Mouse (Mus musculus): ENCODE measurements around the gene Tbck.
A peak's percentile ranks its signal among the peaks of the same experiment; 100 is the strongest.

Gene Tbck

GRCm38 (mm10) chr3:132835118-132835794 is 151.3 kb downstream of the Tbck start:
- DNase-seq (ENCODE audit: low read depth), result no peak

DNA sequence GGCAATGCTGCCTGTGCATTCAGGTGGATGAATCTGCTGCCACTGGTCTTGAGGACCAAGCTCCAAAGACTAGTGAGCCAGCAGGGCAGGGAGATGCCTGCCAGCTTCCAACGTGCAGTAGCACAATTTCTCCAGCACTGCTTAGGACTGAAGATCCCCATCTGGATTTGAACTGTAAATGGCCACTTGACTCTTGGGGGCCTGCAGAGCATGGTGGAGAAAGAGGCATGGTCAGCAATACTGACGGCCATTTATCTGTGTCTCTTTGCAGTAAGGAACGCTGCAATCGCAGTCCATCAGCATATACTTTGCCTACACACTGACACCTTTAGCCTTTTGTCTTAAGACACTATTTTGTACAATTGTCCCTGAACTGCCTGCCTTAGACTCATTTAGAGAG is 153.2 kb downstream of the Tbck start:
- no peak for DNase-seq (ENCODE audit: low read depth)

DNA sequence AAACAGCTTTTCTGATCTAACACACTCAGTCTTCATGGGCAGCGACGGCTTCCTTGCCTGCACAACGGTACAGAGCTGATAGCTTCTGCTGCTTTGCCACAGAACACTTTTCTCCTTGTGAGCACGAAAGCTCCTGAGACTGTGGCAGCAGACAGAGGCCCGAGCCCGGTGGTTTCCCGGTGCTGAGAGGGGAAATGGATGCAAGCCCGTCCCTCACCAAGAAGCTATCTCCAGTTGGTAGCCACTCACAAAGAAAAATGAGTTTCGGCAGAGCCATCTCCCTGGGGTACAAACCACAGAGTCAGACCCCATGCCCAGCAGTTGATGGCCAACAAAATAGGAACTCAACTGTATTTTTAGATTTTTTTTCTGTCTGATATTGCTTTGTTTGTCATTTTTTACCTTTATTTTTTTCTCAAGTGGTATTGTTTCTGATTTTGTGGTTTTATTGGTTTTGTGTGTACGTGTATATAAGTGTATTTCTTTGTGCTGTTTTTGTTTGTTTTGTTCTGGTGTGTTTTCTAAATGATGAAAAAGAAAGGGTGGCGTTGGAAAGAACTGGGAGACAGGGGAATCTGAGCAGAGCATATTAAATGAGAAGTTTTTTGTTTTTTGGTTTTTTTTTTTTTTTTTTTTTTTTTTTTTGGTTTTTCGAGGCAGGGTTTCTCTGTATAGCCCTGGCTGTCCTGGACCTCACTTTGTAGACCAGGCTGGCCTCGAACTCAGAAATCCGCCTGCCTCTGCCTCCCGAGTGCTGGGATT is 154.9 kb downstream of the Tbck start:
- no peak for DNase-seq (ENCODE audit: low read depth)

GRCm38 (mm10) chr3:132839516-132839915 is 155.6 kb downstream of the Tbck start:
- no peak for DNase-seq (ENCODE audit: low read depth)

DNA sequence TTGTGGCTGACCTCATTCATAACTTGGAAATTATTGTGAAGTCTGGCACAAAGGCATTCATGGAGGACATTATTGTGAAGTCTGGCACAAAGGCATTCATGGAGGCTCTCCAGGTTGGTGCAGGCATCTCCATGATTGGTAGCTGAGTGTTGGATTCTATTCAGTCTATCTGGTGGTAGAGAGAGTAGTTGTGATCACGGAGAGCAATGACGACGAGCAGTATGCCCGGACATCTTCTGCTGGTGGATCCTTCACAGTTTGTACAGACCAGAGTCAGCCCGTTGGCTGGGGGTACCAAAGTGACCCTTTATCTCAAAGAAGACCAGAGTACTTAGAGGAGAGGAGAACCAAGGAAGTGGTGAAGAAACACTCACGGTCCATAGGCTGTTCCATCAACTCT is 158.7 kb downstream of the Tbck start:
- DNase-seq (ENCODE audit: low read depth), result no peak

DNA sequence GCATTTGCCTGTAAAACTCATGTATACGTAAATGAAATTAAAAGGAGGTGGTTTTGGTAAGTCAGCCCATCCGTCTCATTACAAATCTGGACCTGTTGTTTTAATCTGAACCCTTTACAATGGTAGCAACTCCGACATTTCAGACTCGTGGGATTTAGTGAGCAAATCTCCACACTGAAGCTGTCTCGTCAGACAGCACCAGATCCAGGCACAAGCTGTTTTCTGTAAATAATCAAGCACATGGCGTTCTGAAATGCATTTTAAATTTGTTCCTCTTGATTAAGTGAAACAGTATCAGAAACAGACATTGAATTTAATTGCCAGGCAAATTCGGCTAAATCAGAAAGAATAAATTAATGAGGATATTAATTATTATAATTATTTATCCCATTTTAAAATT is 165.7 kb downstream of the Tbck start:
- no peak for DNase-seq (ENCODE audit: low read depth)

- DNase-seq (ENCODE audit: low read depth), result no peak
These were observed 166.5 kb downstream of the Tbck start for GRCm38 (mm10) chr3:132850431-132850830.

DNA sequence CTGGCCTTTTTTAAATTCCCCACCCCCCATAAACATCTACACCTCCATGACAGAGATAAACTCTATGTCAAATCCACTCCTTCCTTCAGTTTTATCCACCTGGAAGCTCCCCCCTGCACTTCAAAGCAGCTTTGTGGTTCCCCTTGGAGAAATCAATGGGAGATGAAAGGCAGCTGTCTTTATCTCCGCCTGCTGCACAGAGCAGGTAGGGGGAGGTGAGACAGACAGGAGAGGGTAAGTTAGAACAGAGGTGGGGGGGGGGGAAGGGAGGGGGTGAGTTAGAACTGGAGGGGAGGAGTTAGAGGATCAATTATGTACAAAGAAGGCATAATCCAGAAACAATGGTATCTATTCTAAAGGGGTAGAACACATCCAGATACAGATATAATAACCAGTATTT is 167.5 kb downstream of the Tbck start:
- no peak for DNase-seq (ENCODE audit: low read depth)

DNA sequence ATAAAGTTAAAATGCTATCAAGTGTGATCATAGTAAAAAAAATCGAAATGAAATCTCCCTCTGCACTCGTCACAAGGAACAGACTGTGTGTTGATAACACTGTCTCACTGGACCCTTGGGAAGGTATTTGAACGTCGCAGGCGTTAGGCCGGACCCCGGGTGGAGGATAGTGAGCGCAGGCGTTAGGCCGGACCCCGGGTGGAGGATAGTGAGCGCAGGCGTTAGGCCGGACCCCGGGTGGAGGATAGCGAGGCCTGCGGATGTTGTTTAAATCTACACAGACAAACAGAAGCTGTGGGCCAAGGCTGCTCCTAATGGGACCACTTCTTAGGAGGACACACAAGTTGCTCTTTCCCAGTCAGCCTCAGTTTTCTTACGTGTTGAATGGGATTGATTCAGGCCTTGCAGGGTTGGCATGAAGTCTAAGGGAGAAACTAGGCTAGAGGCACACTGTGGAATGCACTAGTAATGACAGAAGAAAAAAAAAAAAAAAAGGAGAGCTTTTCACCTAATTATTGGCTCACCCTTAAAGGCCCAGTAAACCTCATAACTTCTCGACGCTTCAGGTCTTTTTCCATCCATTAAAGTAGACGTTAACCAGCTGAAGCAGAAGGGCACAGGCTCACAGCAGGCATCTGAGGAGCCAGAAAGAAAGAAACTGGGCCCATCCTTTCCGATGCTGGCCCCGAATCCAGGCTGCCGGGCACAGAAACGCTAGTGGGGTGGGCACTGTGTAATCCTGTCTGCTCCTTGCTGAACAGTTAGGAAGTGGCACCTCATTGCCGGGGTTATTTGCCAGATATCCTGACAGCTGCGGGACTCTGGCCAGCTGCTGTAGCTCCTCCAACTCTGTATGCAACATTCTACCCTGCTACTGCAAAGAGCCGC is 168.1 kb downstream of the Tbck start:
- DNase-seq (ENCODE audit: low read depth), result no peak

GRCm38 (mm10) chr3:132854271-132854670 is 170.3 kb downstream of the Tbck start:
- no peak for DNase-seq (ENCODE audit: low read depth)

DNA sequence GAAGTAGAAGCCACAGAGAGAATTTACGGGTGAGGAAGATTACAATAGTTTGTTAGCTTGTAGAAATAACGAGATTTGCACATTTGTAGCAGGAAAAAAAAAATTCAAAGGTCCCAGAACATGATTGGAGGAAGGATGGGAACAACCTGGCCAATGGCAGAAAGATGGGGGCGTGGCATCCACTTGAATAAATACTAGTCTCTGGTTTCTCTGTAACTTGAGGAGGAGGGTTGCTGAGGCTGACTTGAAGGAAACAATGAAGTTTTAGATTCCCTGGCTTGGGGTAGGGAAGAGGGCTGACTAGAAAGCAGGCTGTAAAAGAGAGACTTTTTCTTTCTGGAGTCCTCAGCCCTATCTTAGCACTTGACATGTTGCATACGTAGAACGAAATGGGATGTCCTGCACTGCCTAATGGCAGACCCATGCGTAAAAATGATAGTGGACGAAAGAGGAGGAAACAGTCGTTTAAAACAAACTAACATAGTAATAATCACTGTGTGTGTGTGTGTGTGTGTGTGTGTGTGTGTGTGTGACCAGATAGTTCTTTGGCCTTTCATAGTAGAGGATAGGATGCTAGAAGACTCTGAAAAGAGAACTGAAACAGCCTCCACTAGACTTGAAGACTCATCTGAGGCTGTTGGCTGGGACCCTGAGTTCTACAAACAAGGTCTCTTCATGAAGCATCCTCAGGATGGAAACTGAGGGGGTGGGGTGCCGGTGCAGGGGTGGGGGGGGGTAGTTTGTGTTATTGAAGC is 171.7 kb downstream of the Tbck start:
- DNase-seq (ENCODE audit: low read depth), result peak; percentile 54

DNA sequence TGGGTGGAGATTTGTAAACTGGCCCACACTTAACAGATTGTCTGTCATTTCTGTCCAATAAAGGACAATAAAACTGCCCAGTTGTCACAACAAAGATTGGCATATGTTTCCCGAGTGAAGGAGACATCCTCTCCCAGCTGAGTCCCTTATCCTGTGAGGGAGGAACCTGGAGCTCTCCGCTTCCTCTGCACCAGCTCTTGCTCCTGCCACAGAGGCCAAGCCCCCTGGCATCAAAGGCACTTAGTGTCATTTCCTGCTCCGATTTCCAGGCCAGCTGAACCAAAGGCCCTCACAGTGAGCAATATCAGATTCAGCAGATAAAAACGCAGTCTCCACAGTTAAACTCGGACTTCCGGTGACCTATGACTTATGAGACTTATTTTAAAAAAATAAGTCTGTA is 172.7 kb downstream of the Tbck start:
- no peak for DNase-seq (ENCODE audit: low read depth)

- DNase-seq (ENCODE audit: low read depth), result peak; percentile 21
These were observed 174.9 kb downstream of the Tbck start for GRCm38 (mm10) chr3:132858849-132859248.

DNA sequence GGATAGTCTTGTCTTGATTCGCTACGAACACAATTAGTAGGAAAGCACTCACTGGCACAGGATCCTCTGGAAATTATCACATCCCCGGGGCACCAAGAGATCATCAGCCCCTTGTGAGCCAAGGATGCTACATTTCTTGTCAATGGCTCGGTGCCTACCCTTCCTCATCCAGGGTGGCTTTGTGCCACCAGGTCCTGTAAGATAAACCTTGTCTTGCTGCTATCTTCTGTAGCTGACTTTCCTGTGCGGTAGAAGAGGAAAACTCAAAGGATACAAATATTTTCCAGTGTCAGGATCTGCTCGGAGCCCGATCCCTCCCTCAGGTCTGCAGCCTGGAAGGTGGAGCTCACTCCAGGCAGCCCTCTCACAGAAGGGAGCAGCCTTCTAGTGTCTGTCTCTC is 175.6 kb downstream of the Tbck start:
- no peak for DNase-seq (ENCODE audit: low read depth)

GRCm38 (mm10) chr3:132860796-132861195 is 176.9 kb downstream of the Tbck start:
- peak; percentile 14 for DNase-seq (ENCODE audit: low read depth)

DNA sequence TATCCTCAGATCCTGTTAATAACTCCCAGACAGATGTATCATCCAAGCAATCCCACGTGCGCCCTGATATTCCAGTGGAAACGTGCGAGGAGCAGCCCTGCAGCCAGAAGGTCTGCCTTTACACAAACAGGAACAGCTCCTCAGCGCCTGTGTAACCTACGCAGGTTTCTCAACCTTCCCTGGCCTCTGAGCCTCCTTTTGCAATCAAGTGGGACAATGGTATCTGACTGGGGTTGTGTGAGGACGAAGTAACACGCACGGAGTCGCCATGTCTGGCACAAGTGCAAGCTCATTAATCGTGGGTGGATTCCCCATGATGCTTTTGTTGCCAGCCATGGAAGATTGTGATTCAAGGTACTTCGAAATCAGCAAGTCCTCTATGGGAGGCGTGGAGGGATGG is 179.9 kb downstream of the Tbck start:
- DNase-seq (ENCODE audit: low read depth), result no peak

- no peak for DNase-seq (ENCODE audit: low read depth)
These were observed 180.5 kb downstream of the Tbck start for GRCm38 (mm10) chr3:132864329-132864919.

DNA sequence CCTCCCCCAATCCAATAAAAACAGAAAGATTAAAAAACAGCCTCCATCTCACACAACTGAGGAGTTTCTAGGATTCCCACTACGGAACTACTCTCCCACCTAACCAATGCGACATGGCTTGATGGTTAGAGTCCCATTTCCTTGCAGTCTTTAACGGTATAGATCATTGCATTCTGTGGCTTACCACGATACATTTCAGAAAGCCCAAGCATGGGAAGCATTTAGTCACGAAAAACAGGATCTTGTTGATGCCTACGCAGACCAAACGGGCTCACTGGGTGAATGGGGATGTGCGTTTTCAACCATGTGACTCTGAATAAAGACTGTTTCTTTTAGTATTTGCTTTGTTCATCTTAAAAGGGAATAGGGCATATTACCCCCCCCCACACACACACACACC is 181.0 kb downstream of the Tbck start:
- no peak for DNase-seq (ENCODE audit: low read depth)

DNA sequence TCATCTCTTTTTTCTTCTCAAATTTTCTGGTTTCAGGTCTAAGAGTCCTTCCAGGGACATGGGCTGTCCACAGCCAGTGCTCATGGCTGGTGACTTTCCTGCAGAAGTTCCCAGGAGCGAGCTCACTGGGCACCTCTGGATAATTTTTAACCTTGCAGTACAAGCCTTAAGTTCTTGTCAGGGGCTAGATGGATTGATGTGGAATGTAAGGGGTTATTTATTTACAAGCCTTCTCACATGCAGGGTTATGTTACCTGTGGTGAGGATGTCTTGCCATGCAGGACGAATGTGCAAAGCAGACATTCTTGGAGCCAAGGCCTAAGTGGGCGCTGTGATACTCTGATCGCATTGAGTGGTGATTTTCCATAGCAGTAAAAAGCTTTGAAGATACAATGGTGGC is 181.7 kb downstream of the Tbck start:
- DNase-seq (ENCODE audit: low read depth), result no peak

GRCm38 (mm10) chr3:132866984-132867383 is 183.0 kb downstream of the Tbck start:
- no peak for DNase-seq (ENCODE audit: low read depth)

GRCm38 (mm10) chr3:132868838-132869237 is 184.9 kb downstream of the Tbck start:
- peak; percentile 30 for DNase-seq (ENCODE audit: low read depth)

DNA sequence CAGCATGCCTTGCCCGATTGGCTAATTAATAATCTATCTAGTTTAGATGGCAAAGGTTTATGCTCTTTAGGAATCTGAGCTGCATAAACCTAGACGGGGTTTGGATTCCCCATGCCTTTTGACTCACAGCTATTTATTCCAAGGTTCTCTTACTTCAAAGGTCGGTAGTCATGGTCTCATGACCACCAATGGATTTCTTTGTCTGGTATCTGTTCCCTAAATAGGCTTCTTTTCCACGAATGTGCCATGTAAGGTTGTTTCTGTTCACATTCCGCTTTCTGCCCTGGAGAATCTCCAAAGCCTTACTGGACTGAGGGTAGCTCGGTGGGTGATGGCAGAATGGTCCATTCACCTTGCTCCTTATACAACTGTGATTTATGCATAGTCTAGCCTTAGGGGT is 186.1 kb downstream of the Tbck start:
- DNase-seq (ENCODE audit: low read depth), result no peak
